Mouse (Mus musculus) bone marrow, adult 2 months (tissue): ENCODE measurements around the gene Gpr25.

Source experiments
- CTCF ChIP-seq: fragments of 200-500 bp; IDR thresholded peaks from 2 replicates; pipeline ENCODE4 v1.5.1; 2011; ENCODE audit warnings: low read length, control low read depth; ENCODE audit not compliant: control insufficient read depth, insufficient read depth
- POLR2A ChIP-seq: fragments of 200-500 bp; IDR thresholded peaks from 2 replicates; pipeline ENCODE4 v1.6.1; 2011; ENCODE audit warnings: low read depth, mild to moderate bottlenecking, control low read depth, low read length, borderline replicate concordance; ENCODE audit not compliant: control insufficient read depth

DNA sequence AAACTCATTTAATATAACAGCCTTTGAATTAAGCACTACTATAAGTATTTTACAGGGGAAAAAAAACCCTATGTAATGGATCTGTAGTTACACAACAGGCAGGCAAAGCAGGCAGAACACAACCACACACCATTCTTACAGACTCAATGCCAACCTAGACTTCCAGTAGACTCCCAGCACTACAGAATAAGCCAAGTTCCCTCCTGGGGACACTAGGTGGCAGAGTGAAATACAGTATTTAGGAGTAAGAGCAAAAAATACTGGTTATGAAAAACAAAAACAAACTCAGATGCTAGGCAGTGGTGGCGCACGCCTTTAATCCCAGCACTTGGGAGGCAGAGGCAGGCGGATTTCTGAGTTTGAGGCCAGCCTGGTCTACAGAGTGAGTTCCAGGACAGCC is 45.8 kb upstream of the Gpr25 start:
- no peak for TF ChIP-seq CTCF
- TF ChIP-seq POLR2A: no peak
